Mouse (Mus musculus) heart, embryonic 14.5 days (tissue): ENCODE measurements around the gene Spata5. TPM values are rescaled to one million over a fixed set of nuclear protein-coding genes. Genes with fewer than 3 reads are reported as not detected.
A peak's percentile ranks its signal among the peaks of the same experiment; 100 is the strongest.

Experiments used
- ATAC-seq: fragments of 200-750 bp; cut with Nextera tagmentation; 2 replicates; pipeline ENCODE4 v1.8.0; 2017; ENCODE audit warnings: low read depth, moderate TSS enrichment; ENCODE audit not compliant: insufficient number of reproducible peaks, insufficient read depth, low FRiP score
- H3K27ac ChIP-seq, 2 experiments: fragments of 200-500 bp in 1 of 2; fragments of 300-500 bp in 1 of 2; sonication (generic) in 1 of 2; replicated peaks in 1 of 2; 2 replicates each; pipeline ENCODE4 v1.5.1; 2012 to 2014; ENCODE audit warnings: low read depth in 2 of 2, low read length in 2 of 2, control low read depth in 1 of 2, mild to moderate bottlenecking in 1 of 2, mixed read lengths in 1 of 2; ENCODE audit not compliant: control insufficient read depth in 1 of 2, insufficient read depth in 1 of 2
- H3K27me3 ChIP-seq: fragments of 300-500 bp; sonication (generic); 2 replicates; pipeline ENCODE4 v1.6.1; 2014; ENCODE audit warnings: mild to moderate bottlenecking, low read length, control low read depth; ENCODE audit not compliant: control insufficient read depth, insufficient read depth
- H3K36me3 ChIP-seq: fragments of 300-500 bp; sonication (generic); 2 replicates; pipeline ENCODE4 v1.6.1; 2014; ENCODE audit warnings: mild to moderate bottlenecking, control low read depth, low read length, mixed read lengths; ENCODE audit not compliant: control insufficient read depth, insufficient read depth
- H3K4me1 ChIP-seq, 2 experiments: fragments of 200-500 bp in 1 of 2; fragments of 300-500 bp in 1 of 2; sonication (generic) in 1 of 2; 2 replicates each; pipeline ENCODE4 v1.6.1; 2012 to 2014; ENCODE audit warnings: low read length in 2 of 2, control low read depth in 1 of 2, mixed read lengths in 1 of 2; ENCODE audit not compliant: control insufficient read depth in 2 of 2, insufficient read depth in 2 of 2
- H3K4me2 ChIP-seq: fragments of 300-500 bp; sonication (generic); 2 replicates; pipeline ENCODE4 v1.6.1; 2014; ENCODE audit warnings: mild to moderate bottlenecking, low read length
- H3K4me3 ChIP-seq, 2 experiments: fragments of 200-500 bp in 1 of 2; fragments of 300-500 bp in 1 of 2; sonication (generic) in 1 of 2; 2 replicates each; pipeline ENCODE4 v1.5.1; 2012 to 2014; ENCODE audit warnings: low read length in 2 of 2, mild to moderate bottlenecking in 2 of 2, control low read depth in 1 of 2, low read depth in 1 of 2, moderate library complexity in 1 of 2; ENCODE audit not compliant: control insufficient read depth in 1 of 2, insufficient read depth in 1 of 2
- H3K9ac ChIP-seq: fragments of 300-500 bp; sonication (generic); 2 replicates; pipeline ENCODE4 v1.6.1; 2014; ENCODE audit warnings: mild to moderate bottlenecking, low read length
- H3K9me3 ChIP-seq: fragments of 300-500 bp; sonication (generic); 2 replicates; pipeline ENCODE4 v1.6.1; 2016; ENCODE audit warnings: low read length, control low read depth; ENCODE audit not compliant: control insufficient read depth
- WGBS: fragments of 180-500 bp; shearing (Covaris S2); extraction: QIAGEN DNeasy Blood & Tissue Kit; methylation state at CpG from one replicate; pipeline ENCODE4 v1.1.7; 2014; 5-methylcytosine and 5-hydroxymethylcytosine counted together
- polyA plus RNA-seq: library from polyadenylated mRNA; unstranded; fragments of >200 nt; fragmentation: Nextera tagmentation; extraction: Ambion mirVana; gene quantifications from 2 replicates; pipeline ENCODE4 v1.2.1, GENCODE M21; 2014

The Spata5 gene
- polyA plus RNA-seq, 1 experiment from 2014 or later: 19.7 TPM

GRCm38 (mm10) chr3:37546351-37546750 lies 126.7 kb downstream of the Spata5 start:
- 86% methylated on average over 4 of the region's 4 CpGs for WGBS
- H3K4me2 ChIP-seq: no peak overlapping the region
- H3K9ac ChIP-seq: no peak overlapping the region
- H3K36me3 ChIP-seq: no peaks in the 10 kb centered on the region
- no peak for ATAC-seq
- no peaks in the 10 kb centered on the region for H3K27me3 ChIP-seq
- H3K4me3 ChIP-seq: no peak overlapping the region
- no peak overlapping the region for H3K27ac ChIP-seq
- no peaks in the 10 kb centered on the region for H3K4me1 ChIP-seq
- H3K9me3 ChIP-seq: no peaks in the 10 kb centered on the region

GRCm38 (mm10) chr3:37550190-37550589 lies 130.5 kb downstream of the Spata5 start:
- Histone ChIP-seq H3K27ac (no peak overlapping the region), H3K27me3 (no peaks in the 10 kb centered on the region), H3K9me3 (no peaks in the 10 kb centered on the region), H3K4me3 (no peak overlapping the region), H3K36me3 (no peaks in the 10 kb centered on the region), H3K4me2 (no peak overlapping the region), H3K9ac (no peak overlapping the region), H3K4me1 (no peaks in the 10 kb centered on the region)
- 87% methylated on average over 3 of the region's 3 CpGs for WGBS
- ATAC-seq: no peak

GRCm38 (mm10) chr3:37550594-37550993 lies 130.9 kb downstream of the Spata5 start:
- WGBS: 58% methylated on average over 1 of the region's 1 CpGs
- Histone ChIP-seq H3K4me1 (no peaks in the 10 kb centered on the region), H3K4me3 (no peak overlapping the region), H3K27ac (no peak overlapping the region), H3K4me2 (no peak overlapping the region), H3K27me3 (no peaks in the 10 kb centered on the region), H3K9me3 (no peaks in the 10 kb centered on the region), H3K9ac (no peak overlapping the region), H3K36me3 (no peaks in the 10 kb centered on the region)
- ATAC-seq: no peak

- H3K27ac ChIP-seq: no peak overlapping the region
- H3K27me3 ChIP-seq: no peaks in the 10 kb centered on the region
- peaks cover 2 to 4% of the 10 kb centered on the region in 2 experiments for H3K4me1 ChIP-seq
- no peak overlapping the region for H3K4me3 ChIP-seq
- H3K36me3 ChIP-seq: no peaks in the 10 kb centered on the region
- 88% methylated on average over 1 of the region's 1 CpGs for WGBS
- H3K9ac ChIP-seq: no peak overlapping the region
- H3K9me3 ChIP-seq: no peaks in the 10 kb centered on the region
- no peak overlapping the region for H3K4me2 ChIP-seq
- ATAC-seq: no peak
Observed at GRCm38 (mm10) chr3:37551486-37551885, 131.8 kb downstream of the Spata5 start.

- Histone ChIP-seq H3K9me3 (no peaks in the 10 kb centered on the region), H3K36me3 (no peaks in the 10 kb centered on the region), H3K9ac (no peak overlapping the region), H3K4me3 (no peak overlapping the region), H3K27me3 (no peaks in the 10 kb centered on the region), H3K27ac (no peak overlapping the region), H3K4me1 (peaks cover 3 to 12% of the 10 kb centered on the region in 2 experiments), H3K4me2 (no peak overlapping the region)
- 84% methylated on average over 3 of the region's 3 CpGs for whole genome bisulfite sequencing
- ATAC-seq: no peak
Observed at GRCm38 (mm10) chr3:37552244-37552643, 132.5 kb downstream of the Spata5 start.

- 74% methylated on average over 1 of the region's 1 CpGs for WGBS
- Histone ChIP-seq H3K4me1 (peaks cover 7 to 22% of the 10 kb centered on the region in 2 experiments), H3K4me3 (no peak overlapping the region), H3K27me3 (no peaks in the 10 kb centered on the region), H3K9me3 (no peaks in the 10 kb centered on the region), H3K36me3 (no peaks in the 10 kb centered on the region), H3K27ac (no peak overlapping the region), H3K4me2 (no peak overlapping the region), H3K9ac (no peak overlapping the region)
- ATAC-seq: no peak
Observed at GRCm38 (mm10) chr3:37553371-37554033, 133.8 kb downstream of the Spata5 start.

- no peaks in the 10 kb centered on the region for H3K27me3 ChIP-seq
- WGBS: 55% methylated on average over 7 of the region's 7 CpGs
Observed at GRCm38 (mm10) chr3:37556412-37557113, 136.9 kb downstream of the Spata5 start.

More at GRCm38 (mm10) chr3:37556412-37557113, 136.9 kb downstream of the Spata5 start:
- Histone ChIP-seq H3K4me1 (peaks cover 7 to 22% of the 10 kb centered on the region in 2 experiments), H3K36me3 (no peaks in the 10 kb centered on the region), H3K9ac (no peak overlapping the region), H3K27ac (peak overlapping the region; percentile 73), H3K9me3 (no peaks in the 10 kb centered on the region), H3K4me2 (no peak overlapping the region), H3K4me3 (no peak overlapping the region)
- no peak for ATAC-seq
